Mouse (Mus musculus) hindlimb bud, embryonic 11.5 days (tissue): ENCODE measurements at regions not wholly inside any gene's neighbourhood (a gene's known extent, or its start where the extent isn't known, plus 50 kb on each side); places are given as distances from the start of the nearest gene placed in this dataset.

Experiments used
- DNase-seq: peaks from one replicate; pipeline ENCODE4 v3.0.0-alpha.2; 2012; ENCODE audit warnings: low read depth, low spot score; ENCODE audit errors: extremely low spot score

DNA sequence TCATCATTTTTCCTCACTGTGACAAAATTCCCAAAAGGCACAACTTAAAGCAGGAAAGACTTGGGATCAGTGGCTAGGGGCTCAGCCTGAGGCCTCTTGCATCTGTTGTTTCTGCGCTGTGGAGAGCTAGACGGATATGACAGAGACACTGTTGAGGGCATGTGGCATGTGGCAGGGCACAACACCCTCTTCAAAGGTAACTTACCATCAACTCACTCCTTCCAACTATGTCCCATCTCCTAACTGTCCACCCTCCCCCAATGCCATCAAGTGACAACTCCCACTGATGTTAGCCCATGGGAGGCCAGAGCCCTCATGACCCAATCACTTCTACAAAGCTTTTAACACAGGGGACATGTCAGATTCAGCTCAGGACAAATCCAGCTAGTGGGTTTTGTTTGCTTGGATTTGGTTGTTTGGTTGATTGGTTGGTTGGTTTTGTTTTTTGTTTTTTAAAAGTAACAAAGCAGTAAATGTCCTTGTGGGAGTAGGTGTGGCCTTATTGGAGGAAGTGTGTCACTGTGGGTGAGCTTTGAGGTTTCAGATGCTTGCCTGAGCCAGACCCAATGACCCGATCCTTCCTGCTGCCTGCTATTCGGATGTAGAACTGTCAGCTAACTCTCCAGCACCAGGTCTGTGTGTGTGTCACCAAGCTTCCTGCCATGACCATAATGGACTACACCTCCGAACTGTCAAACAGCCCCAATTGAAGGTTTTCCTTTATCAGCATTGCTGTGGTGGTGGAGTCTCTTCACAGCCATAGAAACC lies 53.2 kb upstream of the Lef1 start:
- no peak for DNase-seq

DNA sequence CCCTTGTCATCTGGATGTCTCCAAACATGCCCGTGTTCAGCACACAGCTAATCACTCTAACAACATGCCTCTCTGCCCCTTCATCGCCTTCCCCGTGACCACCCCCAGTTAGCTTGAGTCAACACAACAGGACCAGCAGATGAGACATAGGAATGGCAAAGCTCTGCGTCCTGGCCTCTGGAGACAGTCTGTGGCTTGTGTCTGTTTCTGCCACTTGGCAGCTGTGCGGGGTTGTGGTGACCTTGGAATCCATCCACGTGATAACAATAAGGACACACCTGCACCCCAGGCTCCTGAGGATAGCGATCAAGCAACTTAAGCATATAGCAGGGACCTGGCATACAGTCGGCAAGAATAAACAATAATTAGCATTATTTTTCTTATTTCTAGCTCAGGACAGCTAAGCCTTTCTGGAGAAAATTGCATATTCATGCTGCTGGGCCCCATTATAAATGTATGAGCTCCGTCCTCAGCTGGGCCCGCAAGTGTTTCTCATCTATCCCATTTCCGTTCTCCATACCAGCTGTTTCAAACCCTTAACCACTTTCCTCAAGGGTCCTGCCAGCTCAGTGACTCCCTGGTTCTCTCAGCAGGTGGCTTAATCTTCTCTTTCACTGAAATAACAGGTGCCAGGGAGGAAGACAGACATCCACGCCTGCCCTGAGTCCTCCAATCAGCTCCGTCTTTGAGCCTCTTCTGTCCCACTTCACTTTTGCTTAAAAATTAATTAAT lies 55.9 kb upstream of the Lef1 start:
- no peak for DNase-seq

- DNase-seq: no peak
Measured at GRCm38 (mm10) chr3:131047716-131048115, 62.6 kb upstream of the Lef1 start.

DNA sequence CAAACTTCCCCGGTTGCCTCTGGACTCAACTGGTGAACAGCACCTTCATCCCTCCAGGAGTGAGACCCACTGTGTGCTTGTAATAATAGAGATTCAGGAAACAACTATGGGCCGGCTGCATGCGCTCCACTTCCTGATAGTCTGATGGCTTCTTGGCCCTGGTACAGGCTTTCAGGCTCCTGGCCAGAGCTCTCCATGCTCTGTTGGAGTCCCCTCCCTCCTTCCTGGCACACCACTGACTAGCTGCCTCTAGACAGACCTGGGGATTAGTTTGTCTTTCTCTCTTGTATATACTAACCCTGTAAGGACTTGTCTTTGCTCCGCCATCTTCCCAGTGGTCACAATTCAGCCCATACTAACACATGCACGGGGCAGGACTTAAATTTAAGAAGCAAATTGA lies 63.9 kb upstream of the Lef1 start:
- DNase-seq: no peak

- peak; percentile 50 for DNase-seq
Measured at GRCm38 (mm10) chr3:131040214-131040825, 70.0 kb upstream of the Lef1 start.

GRCm38 (mm10) chr3:131037095-131037494 lies 73.2 kb upstream of the Lef1 start:
- DNase-seq: no peak

DNA sequence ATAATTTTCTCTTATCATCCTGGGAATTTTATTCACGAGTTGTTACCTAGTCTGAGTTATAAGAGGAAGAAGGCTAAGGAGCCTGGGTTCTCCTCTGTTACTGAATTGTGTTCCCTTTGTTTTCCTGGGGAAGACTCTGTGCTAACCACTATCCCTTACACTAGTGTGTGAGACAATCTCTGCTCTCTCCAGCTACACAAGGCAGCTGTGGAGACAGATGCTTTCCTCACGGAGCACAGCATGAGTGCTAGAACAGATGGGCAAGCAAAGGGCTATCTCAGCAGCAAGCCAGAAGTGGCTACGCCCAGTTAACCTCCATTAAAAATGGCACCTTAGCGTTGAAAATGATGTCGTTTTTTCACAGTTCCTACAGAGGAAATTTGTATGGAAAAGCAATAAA lies 75.5 kb upstream of the Lef1 start:
- DNase-seq: no peak

GRCm38 (mm10) chr3:131026336-131026735 lies 83.9 kb upstream of the Lef1 start:
- no peak for DNase-seq

DNA sequence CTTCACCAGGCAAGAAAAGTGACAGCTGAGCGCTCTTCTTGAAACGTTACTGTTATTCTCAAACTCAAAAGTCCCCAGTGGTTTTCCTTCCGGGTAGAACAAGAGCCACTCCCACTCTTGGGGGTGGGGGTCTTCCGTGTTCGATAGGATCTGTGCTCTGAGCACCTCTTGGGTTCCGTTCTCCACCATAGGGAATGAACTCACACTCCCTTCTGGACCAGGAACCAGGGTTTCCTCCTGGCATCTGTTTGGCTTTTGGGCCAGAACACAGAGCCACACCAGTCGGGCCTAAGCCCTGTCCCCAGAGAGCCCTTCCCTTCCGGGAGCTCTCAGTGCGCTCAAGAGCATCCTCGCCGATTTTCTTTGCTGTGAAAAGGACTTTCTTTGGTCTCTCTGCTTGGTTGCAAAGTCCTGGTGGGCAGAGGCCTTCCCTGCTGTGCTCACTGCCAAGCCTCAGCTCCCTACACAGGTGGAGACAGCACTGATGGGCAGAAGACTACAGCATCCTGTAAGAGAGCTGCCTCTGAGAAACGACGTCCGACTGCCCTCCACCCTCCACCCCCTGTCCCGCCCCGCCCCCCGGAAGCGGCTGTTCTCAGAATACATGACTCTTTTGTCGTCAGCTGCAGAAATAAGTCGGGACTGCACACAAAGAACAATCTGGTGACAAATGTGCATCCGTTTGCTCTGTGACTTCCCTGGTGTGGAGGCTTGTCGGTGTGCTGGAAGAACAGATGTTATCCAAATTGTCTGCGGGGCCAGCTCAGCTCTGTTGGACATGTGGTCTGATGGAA lies 90.9 kb upstream of the Lef1 start:
- no peak for DNase-seq

- DNase-seq: no peak
Measured at GRCm38 (mm10) chr3:131017899-131018298, 92.4 kb upstream of the Lef1 start.

DNA sequence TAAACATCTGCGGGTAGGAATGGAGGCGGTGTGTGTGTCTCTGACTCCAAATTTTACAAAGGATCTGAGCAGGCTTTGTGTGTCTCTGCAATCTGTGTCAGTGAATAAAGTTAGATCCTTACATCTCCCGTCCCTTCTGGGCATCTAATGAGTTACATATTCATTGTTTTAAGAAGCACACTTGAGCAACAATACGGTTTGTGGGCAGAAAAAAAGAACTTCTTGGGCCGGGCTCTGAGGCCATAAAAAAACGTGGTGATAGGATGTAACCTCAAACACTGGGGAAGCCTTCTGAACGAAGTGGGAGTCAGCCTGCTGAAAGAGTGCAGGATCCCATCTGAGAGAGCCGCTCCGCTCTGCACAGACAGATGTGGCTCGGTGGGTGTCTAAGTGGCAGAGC lies 94.2 kb upstream of the Lef1 start:
- no peak for DNase-seq

- DNase-seq: no peak
Measured at GRCm38 (mm10) chr3:131014092-131014716, 96.1 kb upstream of the Lef1 start.

- no peak for DNase-seq
Measured at GRCm38 (mm10) chr3:131000701-131001100, 109.6 kb upstream of the Lef1 start.

GRCm38 (mm10) chr3:131000252-131000651 lies 110.0 kb upstream of the Lef1 start:
- no peak for DNase-seq

DNA sequence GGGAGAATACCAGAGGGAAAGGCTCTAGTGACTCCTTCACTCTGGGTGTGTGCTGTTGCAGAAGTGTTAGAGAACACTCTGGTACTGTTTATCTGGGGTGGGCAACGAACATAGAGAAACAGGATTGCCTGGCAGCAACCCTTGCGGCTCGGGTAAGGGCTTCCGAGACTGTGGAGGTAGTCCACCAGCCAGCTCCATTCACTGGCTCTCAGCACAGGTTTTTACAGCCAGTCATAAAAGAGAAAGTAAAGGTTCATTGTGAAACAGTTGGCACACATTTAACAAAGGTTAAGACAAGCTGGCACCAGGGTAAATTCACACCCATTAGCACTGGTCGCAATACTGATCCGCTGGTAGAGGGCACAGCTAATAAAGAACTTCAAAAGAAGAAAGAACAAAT lies 110.5 kb upstream of the Lef1 start:
- no peak for DNase-seq

DNA sequence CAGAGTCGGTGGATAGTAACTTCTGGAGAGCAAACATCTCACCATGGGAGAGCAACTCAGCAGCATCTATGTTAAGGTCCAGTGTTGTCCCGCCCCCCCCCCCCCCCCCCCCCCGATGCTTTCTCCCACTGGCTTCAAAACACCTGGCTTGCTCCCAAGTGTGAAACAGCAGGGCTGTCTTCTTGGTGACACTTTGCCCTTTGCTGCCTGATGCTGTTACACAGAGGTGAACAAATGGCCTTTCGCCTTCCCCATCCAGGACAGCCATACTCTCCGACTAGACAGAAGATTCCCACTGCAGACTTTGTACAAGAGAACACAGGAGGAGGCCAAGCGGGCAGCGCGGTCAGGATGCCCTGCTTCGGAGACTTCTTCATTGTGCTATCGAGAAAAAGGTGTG lies 111.8 kb upstream of the Lef1 start:
- no peak for DNase-seq

- no peak for DNase-seq
Measured at GRCm38 (mm10) chr3:130996786-130997185, 113.5 kb upstream of the Lef1 start.

GRCm38 (mm10) chr3:130991971-130992370 lies 118.3 kb upstream of the Lef1 start:
- no peak for DNase-seq

- DNase-seq: no peak
Measured at GRCm38 (mm10) chr3:130986708-130987107, 123.6 kb upstream of the Lef1 start.

- DNase-seq: no peak
Measured at GRCm38 (mm10) chr3:130986101-130986500, 124.2 kb upstream of the Lef1 start.

DNA sequence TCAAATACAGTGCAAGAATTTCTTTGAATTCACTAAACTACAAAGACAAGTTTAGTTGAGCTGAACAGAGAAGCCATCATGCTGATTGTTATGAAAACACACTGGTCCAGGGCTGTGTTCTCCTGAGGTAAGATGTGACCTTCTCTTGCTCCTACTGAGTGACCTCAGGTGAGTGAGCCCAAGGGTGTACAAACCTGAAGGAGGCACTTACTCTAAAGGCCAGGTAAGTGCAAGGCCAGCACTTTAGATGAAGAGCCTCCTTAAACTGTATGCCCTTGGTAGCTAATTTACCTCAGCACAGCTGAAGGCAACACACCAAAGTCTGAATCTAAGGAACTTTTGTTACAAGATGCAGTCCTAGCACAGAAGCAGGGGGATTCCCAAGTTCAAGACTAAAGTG lies 128.7 kb upstream of the Lef1 start:
- no peak for DNase-seq
